Mouse (Mus musculus) frontal cortex, postnatal 14 days (tissue): ENCODE results near the gene Fam229b.

Source experiments
- DNase-seq, 2 experiments: peaks; one replicate each; pipeline ENCODE4 v3.0.0; 2022; ENCODE audit warnings: low spot score in 2 of 2

The Fam229b gene

DNA sequence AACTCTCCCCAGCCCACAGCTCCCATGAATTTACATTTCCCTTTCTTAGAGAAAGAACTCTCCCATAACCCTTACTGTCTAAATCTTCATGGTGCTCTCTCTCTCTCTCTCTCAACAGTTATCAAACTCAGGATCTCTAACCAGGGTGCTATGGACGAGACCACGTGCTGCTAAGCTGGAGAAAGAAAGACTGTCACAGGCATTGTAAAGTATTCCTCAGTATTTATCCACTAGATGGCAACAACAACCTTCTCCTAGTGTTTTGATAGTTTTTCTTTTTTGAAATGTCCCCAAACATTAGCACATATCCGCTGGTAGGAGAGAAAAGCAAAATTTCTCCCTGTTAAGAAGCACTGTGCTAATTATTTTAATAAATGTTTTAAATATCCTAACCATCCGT lies 12.3 kb downstream of the Fam229b start:
- DNase-seq: no peak

DNA sequence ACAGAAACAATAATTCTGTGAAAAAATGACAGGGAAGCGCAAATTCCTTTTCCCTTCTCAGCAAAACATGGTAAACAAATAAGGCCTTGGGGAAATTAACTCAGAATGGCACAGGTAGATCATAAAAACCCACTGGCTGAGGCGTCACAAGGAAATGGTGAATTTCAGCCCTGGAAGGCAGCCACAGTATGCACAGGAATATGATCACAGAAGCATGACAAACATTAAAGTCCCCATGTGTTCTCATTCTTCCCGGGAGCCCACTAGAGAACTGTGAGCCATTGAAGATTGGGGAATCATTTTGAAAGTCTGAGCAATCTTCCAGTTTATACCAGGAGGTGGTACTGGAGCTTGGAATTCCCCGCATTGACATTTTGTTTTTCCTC lies 24.2 kb downstream of the Fam229b start:
- no peak for DNase-seq

DNA sequence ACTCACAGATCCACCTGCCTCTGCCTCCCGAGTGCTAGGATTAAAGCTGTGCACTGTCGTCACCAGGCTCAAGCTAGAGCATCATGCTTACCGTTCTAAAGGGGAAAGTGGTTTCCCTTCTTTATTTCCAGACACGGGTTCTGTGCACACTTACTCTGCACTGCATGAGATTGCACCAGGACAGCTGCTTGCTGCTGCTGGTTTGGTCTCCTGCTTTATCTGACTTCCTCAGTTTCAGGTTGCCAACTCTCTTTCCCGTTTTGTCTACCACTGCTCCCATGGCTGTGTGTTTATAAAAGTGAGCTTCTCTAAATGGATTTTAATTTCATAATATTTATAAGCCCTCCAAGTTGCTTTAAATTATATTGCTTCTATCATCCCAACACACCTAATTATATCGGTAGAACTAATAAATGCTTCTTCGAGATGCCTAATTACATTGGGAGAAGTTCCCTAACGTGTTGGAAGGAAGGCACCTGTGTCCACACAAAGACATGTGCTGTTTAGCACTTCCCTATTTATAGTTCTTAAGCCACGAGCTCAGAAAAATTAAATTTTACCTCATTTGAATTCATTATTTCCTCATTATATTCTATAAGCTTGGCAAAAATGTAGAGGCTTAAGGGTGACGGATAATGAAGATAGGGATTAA lies 24.8 kb downstream of the Fam229b start:
- no peak for DNase-seq

DNA sequence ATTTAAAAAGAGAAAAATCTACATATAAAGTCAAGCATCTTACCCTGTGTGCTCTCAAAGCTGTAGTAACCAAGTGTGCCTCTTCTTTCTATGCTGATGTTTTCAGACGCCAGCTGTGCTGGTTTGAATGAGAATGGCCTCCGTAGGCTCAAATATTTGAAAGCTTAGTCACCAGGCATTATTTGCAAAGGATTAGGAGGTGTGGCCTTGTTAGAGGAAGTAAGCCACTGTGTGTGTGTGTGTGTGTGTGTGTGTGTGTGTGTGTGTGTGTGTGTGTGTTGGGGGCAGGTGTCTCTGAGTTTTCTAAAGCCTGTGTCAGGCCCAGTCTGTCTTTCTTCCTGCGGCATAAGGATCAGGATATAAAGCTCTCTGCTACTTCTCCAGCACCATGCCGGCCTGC lies 26.8 kb downstream of the Fam229b start:
- DNase-seq: no peak

DNA sequence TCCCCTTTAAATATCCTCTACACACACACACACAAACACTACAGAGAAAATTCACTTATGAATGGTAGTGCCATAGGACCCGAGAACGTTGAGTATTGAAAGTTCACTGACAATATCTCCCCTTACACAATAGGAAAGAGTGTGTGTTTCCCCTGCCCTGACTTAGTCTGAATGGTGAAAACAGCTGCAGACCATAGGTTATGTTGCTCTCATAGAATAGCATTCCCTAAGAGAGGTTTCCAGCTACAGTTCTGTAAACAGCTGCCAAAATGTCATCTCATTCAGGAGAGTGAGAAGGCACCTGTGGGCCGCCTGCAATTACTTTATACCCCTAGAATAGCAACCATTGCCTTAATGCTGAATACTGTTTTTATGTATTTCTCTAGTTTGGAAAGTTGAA lies 27.3 kb downstream of the Fam229b start:
- no peak for DNase-seq

- DNase-seq: no peak
Measured at GRCm38 (mm10) chr10:39104803-39105449, 28.8 kb downstream of the Fam229b start.

- DNase-seq: no peak
Measured at GRCm38 (mm10) chr10:39098746-39099145, 35.0 kb downstream of the Fam229b start.

GRCm38 (mm10) chr10:39096981-39097380 lies 36.7 kb downstream of the Fam229b start:
- DNase-seq: peak in 1 of 2 experiments; percentile 23

DNA sequence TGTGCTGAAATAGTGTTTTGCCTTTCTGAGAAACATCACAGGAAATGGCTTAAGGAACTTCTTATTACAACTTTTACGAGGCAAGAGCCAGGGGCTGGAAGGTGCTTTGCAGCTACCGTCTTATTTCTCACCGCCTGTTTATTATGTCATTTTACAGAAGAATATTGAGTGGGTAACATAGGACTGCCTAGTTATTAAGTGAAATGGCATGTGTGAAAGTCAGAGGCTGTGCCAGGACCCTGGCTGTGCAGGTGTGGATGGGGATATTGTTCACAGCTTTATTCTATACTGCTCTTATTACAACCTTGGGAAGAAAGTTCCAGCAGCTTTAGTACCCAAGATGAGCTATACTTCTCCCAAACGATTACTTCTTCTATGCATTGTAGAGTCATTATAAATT lies 61.7 kb downstream of the Fam229b start:
- DNase-seq: no peak
